Mouse (Mus musculus): ENCODE results near the gene Noct. TPM values are rescaled to one million over a fixed set of nuclear protein-coding genes. Genes with fewer than 3 reads are reported as not detected.
"Not testable (repeated sequence)": the region's sequence is repeated elsewhere in the genome, so short reads cannot be mapped to it uniquely, and the experiment has no call there.

The Noct gene
- 7.6 and 8.9 TPM in 2 replicates for polyA plus RNA-seq (2014; fragmentation: Nextera tagmentation; extraction: Ambion mirVana)

DNA sequence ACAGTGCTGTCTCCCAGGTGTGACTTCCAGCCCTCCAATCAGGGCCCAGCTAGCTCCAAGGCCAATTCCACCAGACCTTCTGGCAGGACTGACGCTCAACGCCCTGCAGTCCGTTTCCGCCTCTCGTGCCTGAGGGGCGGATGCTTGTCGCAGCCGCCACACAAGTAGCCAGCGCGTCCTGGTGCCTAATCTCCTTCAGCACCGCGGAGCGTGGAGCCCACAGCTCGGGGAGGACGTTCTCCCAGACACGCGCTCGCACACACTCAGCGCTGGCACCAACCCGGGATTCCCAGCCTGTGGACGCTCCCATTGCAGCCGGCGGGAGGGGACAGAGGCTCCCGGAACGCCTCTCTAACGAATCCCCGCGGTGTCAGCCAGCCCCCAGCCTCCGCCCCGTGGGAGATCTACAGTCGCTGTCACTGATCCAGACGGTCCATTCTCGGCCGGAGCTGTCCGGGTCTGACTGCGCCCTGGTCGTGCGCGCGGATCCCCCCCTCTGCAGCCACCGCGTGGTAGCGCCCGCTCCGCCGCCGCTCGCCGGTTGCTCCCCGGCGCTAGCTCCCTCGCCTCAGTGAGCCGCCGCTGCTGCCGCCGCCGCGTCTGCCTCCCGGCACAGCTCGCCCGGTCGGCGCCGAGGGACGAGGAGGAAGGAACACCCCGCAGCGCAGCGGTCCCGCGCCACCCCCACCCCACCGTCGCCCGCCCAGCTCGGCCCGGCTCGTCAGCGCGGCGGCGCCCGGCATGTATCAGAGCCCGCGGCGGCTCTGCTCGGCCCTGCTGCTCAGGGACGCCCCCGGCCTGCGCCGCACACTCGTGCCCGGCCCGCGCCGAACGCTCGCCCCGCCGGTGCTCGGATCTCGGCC, at the start of gene Noct:
Gene Noct, plus strand, starts transcription at position 85 of the 863 bp plus-strand sequence.
- TF ChIP-seq CTCF (IDR thresholded peaks at IDR 0.05; ENCODE audit: low read depth) = no peak
- peak; percentile 92 for ATAC-seq (ENCODE audit: insufficient read depth)
- Histone ChIP-seq H3K9ac (peak within 1 kb of the TSS; percentile 81), H3K4me2 (peak within 1 kb of the TSS; percentile 88), H3K27me3 (ENCODE audit: insufficient read depth, low read length) (no peaks in the 10 kb centered on the region), H3K36me3 (ENCODE audit: insufficient read depth) (no peaks in the 10 kb centered on the region), H3K27ac (ENCODE audit: low read depth) (peak within 1 kb of the TSS; percentile 96), H3K4me3 (ENCODE audit: low read depth, low read length) (peak within 1 kb of the TSS; percentile 88), H3K4me1 (ENCODE audit: insufficient read depth) (peaks cover 13% of the 10 kb centered on the region), H3K9me3 (ENCODE audit: low read depth, low read length) (no peaks in the 10 kb centered on the region)
- peak; percentile 93 for DNase-seq
- WGBS = under 1% methylated on average over 83 of the region's 100 CpGs

DNA sequence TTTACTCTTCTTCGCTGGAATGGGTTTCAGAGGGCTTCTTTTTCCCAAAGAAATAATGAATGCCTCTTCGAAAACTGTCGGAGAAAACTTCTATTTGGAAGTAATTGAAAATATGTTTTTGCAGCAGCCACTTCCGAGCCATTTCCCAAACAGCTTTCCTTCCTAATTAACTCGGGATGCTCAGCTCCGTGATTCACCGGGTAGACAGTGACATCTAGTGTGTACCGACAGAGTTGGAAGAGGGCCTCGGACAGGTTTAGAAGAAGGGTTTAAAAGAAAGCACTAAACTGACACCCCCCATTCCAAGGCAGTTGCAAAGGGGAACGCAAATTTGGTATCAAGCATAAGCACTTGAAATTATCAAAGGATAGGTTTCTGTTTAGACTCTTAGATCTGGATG, 46.1 kb upstream of the Noct start:
- no peak overlapping the region for H3K9ac ChIP-seq
- no peaks in the 10 kb centered on the region for H3K36me3 ChIP-seq (ENCODE audit: insufficient read depth)
- peak; percentile 32 for DNase-seq
- WGBS = 42% methylated on average over 10 of the region's 10 CpGs
- no peaks in the 10 kb centered on the region; the same call in 1 of the 2 replicates for H3K4me1 ChIP-seq (ENCODE audit: insufficient read depth)
- H3K27ac ChIP-seq (ENCODE audit: low read depth) = no peak overlapping the region
- H3K9me3 ChIP-seq (ENCODE audit: low read depth, low read length) = no peaks in the 10 kb centered on the region
- TF ChIP-seq CTCF (IDR thresholded peaks at IDR 0.05; ENCODE audit: low read depth) = peak; percentile 17; the same call in 1 of the 2 replicates
- ATAC-seq (ENCODE audit: insufficient read depth) = no peak
- no peak overlapping the region for H3K4me3 ChIP-seq (ENCODE audit: low read depth, low read length)
- no peaks in the 10 kb centered on the region for H3K27me3 ChIP-seq (ENCODE audit: insufficient read depth, low read length)
- H3K4me2 ChIP-seq = no peak overlapping the region

DNA sequence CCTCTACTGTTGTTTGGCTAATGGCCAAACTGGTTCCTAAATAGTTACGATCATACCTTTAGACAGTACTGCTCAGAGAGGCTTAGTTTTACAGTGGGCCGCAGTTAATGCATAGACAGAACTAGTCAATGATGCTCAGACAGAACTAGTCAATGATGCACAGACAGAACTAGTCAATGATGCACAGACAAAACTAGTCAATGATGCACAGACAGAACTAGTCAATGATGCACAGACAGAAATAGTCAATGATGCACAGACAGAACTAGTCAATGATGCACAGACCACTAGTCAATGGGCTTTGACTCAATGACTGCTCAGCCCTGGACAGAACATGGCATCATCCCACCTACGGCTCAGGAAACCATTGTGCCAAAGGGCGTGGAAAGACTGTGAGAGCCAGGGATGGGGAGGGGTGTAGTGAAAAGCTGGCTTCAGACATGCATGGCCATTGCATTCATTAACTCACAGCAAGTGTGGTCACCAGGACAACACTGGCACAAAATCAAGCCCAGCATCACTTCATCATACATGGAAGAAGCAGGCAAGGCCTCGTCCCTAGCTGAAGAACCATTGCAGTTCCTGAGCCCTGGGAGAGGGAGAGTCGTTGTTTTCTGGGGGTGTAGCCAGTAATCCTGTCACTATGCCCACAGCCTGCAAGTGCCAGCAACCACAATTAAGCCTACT, 44.6 kb upstream of the Noct start:
- Histone ChIP-seq H3K9ac (no peak overlapping the region), H3K4me2 (no peak overlapping the region), H3K27ac (ENCODE audit: low read depth) (no peak overlapping the region), H3K9me3 (ENCODE audit: low read depth, low read length) (no peaks in the 10 kb centered on the region), H3K4me3 (ENCODE audit: low read depth, low read length) (no peak overlapping the region), H3K36me3 (ENCODE audit: insufficient read depth) (no peaks in the 10 kb centered on the region), H3K4me1 (ENCODE audit: insufficient read depth) (no peaks in the 10 kb centered on the region; the same call in 1 of the 2 replicates), H3K27me3 (ENCODE audit: insufficient read depth, low read length) (no peaks in the 10 kb centered on the region)
- 87% methylated on average over 6 of the region's 6 CpGs for WGBS
- no peak for TF ChIP-seq CTCF (IDR thresholded peaks at IDR 0.05; ENCODE audit: low read depth)
- DNase-seq (no peak), ATAC-seq (ENCODE audit: insufficient read depth) (no peak)

DNA sequence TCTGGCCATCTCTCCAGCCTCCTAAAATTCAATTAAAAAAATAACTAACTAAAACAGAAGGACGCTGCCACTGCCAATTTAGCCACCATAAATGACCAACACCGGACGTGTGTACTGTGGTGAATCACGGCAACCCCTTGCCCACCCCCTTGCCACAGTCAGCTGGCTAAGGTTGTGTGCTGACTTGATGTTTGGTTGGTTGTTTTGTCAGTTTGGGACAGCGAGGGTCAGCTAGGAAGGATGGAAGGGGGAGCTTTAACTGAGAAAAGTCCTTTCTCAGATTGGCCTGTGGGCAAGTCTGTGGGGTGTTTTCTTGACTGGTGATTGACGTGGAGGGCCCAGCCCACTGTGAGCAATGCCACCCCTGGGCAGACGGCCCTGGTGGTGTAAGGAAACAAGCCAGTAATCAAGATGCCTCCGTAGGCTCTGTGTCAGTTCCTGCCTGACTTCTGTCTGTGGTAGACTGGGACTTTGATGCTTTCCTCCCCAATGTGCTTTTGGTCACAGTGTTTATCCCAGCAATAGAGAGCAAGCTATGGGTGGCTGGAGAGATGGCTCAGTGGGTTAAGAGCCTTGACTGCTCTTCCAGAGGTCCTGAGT, 43.8 kb upstream of the Noct start:
- TF ChIP-seq CTCF (IDR thresholded peaks at IDR 0.05; ENCODE audit: low read depth) = no peak
- no peak overlapping the region for H3K27ac ChIP-seq (ENCODE audit: low read depth)
- no peak overlapping the region for H3K9ac ChIP-seq
- DNase-seq (no peak), ATAC-seq (ENCODE audit: insufficient read depth) (no peak)
- no peaks in the 10 kb centered on the region for H3K4me1 ChIP-seq (ENCODE audit: insufficient read depth)
- H3K4me3 ChIP-seq (ENCODE audit: low read depth, low read length) = no peak overlapping the region
- no peak overlapping the region for H3K4me2 ChIP-seq
- 83% methylated on average over 8 of the region's 8 CpGs for WGBS
- H3K36me3 ChIP-seq (ENCODE audit: insufficient read depth) = no peaks in the 10 kb centered on the region
- no peaks in the 10 kb centered on the region for H3K27me3 ChIP-seq (ENCODE audit: insufficient read depth, low read length)
- H3K9me3 ChIP-seq (ENCODE audit: low read depth, low read length) = no peaks in the 10 kb centered on the region

DNA sequence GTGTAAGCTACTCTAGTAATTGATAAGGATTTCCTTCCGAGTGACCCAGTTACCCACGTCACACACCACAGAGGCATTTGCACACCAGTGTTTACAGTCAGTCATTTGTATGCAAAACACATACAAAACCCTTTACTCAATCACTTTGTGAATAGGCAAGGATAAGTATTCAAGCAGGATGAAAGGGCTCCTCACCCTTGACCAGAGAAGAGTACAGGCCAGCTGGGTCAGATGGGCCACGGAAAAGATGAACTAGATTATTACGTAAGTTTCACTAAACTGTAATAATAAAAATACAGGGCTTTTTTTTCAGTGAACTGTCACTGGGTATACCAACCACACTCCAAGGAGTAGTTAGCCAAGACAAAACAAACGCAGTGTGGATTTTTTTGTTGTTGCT, 41.8 kb upstream of the Noct start:
- no peak overlapping the region for H3K27ac ChIP-seq (ENCODE audit: low read depth)

DNA sequence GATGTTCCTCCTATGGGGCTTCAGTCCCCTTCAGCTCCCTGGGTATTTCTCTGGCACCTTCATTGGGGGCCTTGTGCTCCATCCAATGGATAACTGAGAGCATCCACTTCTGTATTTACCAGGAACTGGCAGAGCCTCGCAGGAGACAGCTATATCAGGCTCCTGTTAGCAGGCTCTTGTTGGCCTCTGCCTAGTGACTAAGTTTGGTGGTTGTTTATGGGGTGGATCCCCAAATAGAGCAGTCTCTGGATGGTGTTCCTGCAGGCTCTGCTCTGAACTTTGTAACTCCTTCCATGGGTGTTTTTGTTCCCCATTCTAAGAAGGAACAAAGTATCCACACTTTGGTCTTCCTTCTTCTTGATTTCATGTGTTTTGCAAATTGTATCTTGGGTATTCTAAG, 40.7 kb upstream of the Noct start:
- WGBS = 48% methylated on average over 1 of the region's 1 CpGs
- H3K9me3 ChIP-seq (ENCODE audit: low read depth, low read length) = not testable (repeated sequence)

More for the DNA sequence above, 41.8 kb upstream of the Noct start:
- Histone ChIP-seq H3K36me3 (ENCODE audit: insufficient read depth) (no peaks in the 10 kb centered on the region), H3K27me3 (ENCODE audit: insufficient read depth, low read length) (no peaks in the 10 kb centered on the region), H3K4me1 (ENCODE audit: insufficient read depth) (no peaks in the 10 kb centered on the region), H3K4me3 (ENCODE audit: low read depth, low read length) (no peak overlapping the region), H3K4me2 (no peak overlapping the region), H3K9me3 (ENCODE audit: low read depth, low read length) (no peaks in the 10 kb centered on the region), H3K9ac (no peak overlapping the region)
- WGBS = 76% methylated on average over 5 of the region's 5 CpGs
- no peak for TF ChIP-seq CTCF (IDR thresholded peaks at IDR 0.05; ENCODE audit: low read depth)
- ATAC-seq (ENCODE audit: insufficient read depth) (no peak), DNase-seq (no peak)

DNA sequence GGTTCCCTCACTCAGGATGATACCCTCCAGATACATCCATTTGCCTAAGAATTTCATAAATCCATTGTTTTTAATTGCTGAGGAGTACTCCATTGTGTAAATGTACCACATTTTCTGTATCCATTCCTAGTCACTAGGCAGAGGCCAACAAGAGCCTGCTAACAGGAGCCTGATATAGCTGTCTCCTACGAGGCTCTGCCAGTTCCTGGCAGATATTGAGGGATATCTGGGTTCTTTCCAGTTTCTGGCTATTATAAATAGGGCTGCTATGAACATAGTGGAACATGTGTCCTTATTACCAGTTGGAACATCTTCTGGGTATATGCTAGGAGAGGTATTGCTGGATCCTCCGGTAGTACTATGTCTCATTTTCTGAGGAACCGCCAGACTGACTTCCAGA, 40.3 kb upstream of the Noct start:
- not testable (repeated sequence) for ATAC-seq (ENCODE audit: insufficient read depth); DNase-seq; H3K4me2 ChIP-seq; H3K27me3 ChIP-seq (ENCODE audit: insufficient read depth, low read length); H3K27ac ChIP-seq (ENCODE audit: low read depth); H3K9me3 ChIP-seq (ENCODE audit: low read depth, low read length); H3K36me3 ChIP-seq (ENCODE audit: insufficient read depth); H3K4me3 ChIP-seq (ENCODE audit: low read depth, low read length); H3K4me1 ChIP-seq (ENCODE audit: insufficient read depth); H3K9ac ChIP-seq
- WGBS = 79% methylated on average over 3 of the region's 3 CpGs

More for the DNA sequence above, 40.7 kb upstream of the Noct start:
- not testable (repeated sequence) for H3K27me3 ChIP-seq (ENCODE audit: insufficient read depth, low read length); H3K4me2 ChIP-seq; ATAC-seq (ENCODE audit: insufficient read depth); DNase-seq; H3K9ac ChIP-seq; H3K27ac ChIP-seq (ENCODE audit: low read depth); H3K4me1 ChIP-seq (ENCODE audit: insufficient read depth); H3K36me3 ChIP-seq (ENCODE audit: insufficient read depth); H3K4me3 ChIP-seq (ENCODE audit: low read depth, low read length)

Measured in lung, embryonic 14.5 days (tissue).